Mouse (Mus musculus): ENCODE measurements around the gene Hmcn2.

Hmcn2 gene

DNA sequence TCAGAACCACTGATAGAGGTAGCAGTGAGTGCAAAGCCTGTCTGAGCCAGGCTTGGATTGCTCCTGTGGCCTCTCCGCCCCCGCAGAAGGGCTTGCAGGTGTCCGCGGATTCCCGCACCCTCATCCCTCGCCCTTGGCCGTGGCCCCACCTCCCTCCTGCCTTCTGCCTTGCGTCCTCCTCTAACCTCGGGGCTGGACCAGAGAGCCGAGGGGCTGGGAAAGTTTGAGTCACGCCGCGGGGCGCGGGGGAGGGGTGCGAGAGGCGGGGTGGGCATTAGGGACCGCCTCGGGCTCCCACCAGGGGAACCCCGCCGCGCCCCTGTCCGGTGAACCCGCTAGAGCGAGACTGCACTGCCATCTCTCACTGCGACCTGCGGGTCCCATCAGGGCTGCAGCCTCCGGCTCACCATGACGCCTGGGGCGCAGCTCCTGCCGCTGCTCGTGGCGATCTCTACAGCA, at the start of gene Hmcn2:
TSS of gene Hmcn2 (plus strand) at position 409 of the 459 bp plus-strand sequence.
- no peak for DNase-seq (ENCODE audit: low read depth, low spot score)

DNA sequence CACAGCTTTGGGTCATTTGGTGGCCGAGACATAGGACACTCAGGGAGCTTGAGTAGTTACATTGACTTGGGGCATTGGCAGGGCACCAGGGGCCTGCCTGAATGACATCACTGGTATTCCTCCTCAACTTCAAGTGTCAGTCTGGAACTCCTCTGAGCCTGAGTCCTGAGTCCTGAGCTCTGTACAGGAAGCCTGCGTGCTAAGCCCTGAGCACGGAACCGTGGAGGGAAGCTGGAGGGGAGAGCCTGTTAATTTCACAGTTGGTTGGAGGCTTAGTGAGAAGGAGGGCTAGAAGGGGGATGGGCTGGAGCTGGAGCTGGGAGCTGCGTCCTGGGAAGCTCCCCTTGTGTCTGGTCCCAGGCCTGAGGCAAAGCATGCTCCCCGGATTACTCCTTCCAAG, 46.8 kb upstream of the Hmcn2 start:
- DNase-seq (ENCODE audit: low read depth, low spot score): no peak

DNA sequence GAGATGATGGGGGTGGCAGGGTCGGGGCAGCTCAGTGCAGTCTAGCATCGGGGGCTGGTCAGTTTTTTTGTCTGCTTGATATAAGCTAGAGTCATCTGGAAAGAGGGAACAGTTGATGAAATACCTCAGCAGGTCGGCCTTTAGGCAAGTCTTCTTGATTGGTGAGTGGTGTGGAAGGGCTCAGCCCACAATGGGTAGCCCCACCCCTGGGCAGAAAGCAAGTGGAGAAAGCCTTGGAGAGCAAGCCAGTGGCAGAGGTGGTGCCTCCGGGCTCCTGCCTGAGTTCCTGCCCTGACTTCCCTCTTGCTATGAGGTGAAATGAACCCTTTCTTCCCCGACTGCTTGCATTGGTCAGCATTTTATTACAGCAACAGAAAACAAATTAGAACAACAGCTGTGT, 45.6 kb upstream of the Hmcn2 start:
- DNase-seq (ENCODE audit: low read depth, low spot score): no peak

DNA sequence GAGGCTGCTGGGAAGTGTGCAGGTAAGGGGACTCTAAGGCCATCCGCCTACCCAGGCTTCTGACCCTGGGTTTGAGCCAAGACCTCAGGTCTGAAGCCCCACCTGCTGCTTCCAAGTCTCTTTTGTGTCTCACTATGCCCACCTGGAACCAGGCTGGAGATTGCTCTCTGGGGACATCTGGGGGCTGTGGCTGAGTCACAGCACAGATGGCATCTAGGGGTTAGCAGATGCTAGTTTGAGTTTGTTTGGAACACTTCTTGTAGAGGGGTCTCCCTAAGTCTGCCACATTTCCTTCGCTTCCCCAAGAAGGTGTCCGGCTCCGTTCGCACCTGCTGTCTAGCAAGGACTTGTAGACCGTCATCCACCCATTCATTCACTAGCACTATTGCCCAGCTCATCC, 45.0 kb upstream of the Hmcn2 start:
- no peak for DNase-seq (ENCODE audit: low read depth, low spot score)

DNA sequence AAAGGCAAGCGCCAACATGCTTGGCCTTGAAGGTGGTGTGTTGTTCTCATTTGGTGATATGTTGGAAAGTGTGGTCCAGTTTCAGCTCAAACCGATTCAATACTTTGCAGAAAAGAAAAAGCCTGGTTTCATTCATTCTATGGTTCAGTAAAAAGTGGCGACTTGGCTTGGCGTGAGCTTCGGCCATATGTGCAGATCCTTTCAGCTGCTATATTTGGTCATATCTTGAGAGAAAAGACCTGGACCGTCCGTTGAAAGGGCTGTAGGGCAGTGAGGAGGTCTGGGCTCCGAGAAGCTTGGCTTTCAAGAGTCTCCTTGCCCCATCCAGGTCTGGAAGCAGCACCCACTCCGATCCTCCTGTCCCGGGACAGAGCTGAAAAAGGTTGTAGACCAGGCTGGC, 44.4 kb upstream of the Hmcn2 start:
- no peak for DNase-seq (ENCODE audit: low read depth, low spot score)

DNA sequence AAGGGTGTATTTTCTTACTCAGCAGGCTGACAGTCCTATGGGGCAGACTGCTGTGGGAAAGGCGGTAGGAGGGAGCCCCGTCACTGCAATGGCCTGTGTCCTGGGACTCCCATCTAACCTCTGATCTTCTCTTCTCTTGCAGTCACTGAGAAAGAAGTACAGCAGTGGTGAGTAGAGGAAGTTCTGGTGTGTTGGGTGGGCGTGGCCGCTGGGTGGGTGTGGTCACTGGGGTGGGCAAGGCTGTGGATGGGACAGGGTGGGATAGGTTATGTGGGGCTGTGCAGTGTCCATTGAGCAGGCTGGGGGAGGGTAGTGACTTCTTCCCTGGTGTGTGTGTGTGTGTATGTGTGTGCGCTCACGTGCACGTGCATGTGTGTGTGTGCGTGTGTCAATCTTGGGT, 43.7 kb upstream of the Hmcn2 start:
- DNase-seq (ENCODE audit: low read depth, low spot score): peak; percentile 56

DNA sequence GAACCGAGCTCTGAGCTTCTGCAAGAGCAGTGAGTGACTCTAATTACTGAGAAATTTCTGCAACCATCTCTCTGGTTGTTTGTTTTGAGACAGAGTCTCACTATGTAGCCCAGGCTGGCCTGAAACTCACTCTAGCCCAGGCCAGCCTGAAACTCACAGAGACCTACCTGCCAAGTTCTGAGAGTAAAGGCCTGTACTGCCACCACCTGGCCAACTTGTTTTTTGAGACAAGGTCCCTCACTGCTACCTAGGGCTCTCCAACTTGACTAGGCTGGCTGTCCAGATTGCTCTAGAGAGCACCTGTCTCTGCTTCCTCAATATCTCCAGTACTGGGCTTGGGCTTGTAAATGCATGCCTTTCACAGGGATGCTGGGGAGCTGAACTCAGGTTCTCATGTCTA, 43.1 kb upstream of the Hmcn2 start:
- DNase-seq (ENCODE audit: low read depth, low spot score): peak; percentile 58

DNA sequence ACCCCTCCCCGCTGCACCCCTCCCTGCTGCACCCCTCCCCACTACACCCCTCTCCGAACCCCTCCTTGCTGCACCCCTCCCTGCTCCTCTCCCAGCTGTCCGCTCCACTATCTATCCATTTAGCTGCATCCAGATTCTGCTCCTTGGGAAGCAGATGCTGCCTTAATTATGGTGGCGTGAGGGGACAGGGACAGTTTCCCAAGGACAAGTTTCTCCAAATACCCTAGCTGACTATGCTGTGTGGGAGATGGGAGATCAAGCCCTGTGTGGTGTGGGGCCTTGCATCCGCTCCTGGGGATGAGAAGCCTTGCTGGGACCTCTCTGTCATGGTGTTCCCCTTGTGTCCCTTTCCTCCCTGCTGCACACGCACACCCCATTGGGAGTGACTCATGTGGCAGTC, 39.2 kb upstream of the Hmcn2 start:
- no peak for DNase-seq (ENCODE audit: low read depth, low spot score)

DNA sequence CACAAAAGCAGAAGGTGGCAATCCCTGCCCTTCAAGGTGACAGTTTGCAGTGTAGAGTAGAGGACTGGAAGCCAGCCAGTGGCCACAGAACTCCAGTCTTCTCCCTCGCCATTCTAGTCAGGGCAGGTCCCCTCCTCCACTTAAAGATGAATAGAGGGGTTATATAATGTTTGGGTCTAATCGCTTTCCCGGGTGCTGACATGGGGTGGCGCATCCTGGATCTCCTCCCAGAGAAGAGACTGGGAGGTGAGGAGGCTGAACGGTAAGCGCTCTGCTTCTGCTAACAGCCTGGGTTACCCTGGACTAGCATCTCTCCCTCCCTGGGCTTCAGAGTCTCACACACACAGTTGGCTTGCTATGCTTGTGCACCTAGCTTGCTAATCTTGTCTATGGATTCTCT, 36.4 kb upstream of the Hmcn2 start:
- DNase-seq (ENCODE audit: low read depth, low spot score): no peak

DNA sequence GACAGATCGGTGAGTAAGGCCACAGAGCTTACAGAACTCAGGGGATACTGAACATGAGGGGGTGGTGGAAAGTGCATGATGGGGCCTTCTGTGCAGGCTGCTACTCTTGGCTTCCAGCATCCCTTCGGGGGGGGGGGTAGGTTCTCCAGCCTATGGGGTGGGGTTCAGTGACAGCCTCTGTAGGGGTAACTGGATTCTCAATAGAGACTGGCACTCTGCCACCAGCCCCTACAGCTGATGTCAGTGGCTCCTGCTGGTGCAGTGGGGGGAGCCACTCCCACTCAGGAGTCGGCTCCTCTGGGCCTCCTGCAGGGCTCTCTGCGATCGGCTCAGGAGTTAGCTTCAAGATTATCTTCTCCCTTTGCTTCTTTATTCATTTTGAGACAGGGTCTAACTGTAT, 35.7 kb upstream of the Hmcn2 start:
- no peak for DNase-seq (ENCODE audit: low read depth, low spot score)

DNA sequence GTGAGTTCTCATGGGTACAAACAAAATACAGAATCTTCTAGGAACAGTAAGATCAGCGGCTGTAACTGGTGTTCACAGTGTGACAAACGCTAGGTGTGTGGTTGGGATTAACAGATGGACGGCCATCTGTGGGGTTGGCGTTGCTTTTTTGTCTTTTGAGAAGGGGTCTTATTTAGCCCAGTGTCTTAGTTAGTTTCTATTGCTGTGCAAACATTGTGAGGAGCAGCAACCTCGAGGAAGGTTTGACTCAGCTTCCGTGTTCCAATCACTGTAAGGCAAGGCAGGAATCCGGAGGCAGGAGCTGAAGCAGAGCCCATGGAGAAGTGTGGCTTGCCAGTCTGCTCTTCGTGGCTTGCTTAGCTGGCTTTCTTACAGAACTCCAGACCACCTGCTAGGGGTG, 33.1 kb upstream of the Hmcn2 start:
- DNase-seq (ENCODE audit: low read depth, low spot score): no peak

DNA sequence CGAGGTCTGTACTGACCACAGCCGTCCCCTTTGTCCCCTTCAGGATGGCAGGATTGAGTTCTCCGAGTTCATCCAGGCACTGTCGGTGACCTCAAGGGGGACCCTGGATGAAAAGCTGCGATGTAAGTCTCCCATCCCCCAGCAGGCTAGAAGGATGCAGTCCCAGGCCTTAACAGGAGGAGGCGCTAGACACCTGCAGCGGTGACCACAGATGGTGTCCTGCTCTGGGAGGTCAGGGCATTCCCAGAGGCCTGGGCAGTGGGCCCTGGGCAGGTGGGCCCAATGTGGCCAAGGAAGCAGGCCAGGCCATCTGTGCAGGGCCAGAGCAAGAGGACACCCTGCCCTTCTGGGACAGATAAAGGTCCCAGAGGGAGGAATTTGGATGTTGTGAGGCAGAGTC, 31.9 kb upstream of the Hmcn2 start:
- peak; percentile 72 for DNase-seq (ENCODE audit: low read depth, low spot score)

DNA sequence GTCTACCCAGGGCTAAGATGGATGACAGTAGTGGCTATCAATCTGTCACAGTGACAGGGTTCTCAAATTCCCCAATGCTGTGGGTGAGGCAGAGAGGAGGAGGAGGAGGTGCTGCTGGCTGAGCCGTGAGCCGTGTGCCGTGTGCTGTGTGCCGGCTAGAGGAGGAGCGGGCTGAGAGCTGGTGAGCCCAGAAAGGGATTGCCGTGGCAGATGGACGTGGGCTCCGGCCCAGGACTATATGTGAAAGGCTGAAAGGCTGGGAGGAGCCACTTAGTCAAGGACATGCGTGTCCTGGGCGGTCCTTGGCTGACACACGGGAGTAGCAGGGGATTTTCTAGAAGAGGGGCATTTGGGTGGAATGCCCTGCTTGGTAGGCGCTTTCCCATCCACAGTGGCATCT, 31.3 kb upstream of the Hmcn2 start:
- no peak for DNase-seq (ENCODE audit: low read depth, low spot score)

DNA sequence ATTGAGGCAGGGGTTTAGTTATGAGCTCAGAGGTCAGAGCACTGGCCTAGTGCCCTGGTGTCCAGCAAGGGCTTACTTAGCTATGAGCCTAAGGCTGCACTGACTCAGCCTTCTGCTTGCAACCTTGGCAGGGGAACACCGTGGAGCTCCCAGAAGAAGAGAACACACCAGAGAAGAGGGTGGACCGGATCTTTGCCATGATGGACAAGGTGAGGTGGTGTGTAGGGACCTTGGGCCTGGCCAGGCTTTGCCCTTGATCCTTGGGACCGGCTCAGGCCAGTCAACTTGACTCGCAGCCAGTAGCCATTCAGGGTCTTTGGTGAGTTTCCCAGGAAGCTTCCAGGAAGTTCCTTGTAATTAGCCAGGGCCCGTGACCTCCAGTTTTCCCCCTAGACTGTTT, 29.7 kb upstream of the Hmcn2 start:
- DNase-seq (ENCODE audit: low read depth, low spot score): no peak

DNA sequence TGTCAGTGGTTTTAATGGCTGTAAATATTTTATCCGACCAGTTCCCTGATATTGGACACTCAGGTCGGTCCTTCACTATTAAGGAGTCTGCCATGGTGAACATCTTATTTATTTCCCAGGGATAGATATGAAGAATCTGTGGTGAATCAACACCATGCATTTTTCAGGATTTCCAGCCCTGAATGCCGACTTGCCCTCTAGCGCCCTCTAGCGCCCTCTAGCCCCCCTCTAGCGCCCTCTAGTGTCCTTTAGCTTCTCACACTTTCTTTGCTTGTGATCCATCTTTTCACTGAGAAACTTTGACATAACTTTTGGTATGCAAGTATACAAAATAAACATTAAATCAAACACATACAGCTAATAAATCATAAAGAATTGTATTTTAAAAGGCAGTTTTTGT, 22.8 kb upstream of the Hmcn2 start:
- peak; percentile 74 for DNase-seq (ENCODE audit: low read depth, low spot score)

DNA sequence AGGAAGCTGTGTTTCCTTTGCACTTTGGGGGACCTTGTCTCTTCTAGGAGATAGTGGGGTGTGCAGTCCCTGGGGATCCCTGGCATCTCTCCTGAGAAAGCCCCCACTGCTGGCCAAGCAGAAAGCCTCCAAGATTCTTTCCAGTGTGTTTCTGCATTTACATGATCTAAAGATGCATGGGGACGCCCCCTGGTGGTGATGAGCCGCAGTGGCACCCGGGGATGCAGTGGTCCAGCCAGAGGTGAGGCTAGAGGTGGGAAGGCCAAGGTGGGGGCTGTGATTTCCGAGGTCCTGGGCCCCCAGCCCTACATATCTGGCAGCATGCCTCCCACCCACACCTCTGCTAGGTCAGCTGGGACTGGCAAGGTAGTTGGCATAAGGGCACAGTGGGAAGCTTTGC, 19.2 kb upstream of the Hmcn2 start:
- DNase-seq (ENCODE audit: low read depth, low spot score): peak; percentile 82

DNA sequence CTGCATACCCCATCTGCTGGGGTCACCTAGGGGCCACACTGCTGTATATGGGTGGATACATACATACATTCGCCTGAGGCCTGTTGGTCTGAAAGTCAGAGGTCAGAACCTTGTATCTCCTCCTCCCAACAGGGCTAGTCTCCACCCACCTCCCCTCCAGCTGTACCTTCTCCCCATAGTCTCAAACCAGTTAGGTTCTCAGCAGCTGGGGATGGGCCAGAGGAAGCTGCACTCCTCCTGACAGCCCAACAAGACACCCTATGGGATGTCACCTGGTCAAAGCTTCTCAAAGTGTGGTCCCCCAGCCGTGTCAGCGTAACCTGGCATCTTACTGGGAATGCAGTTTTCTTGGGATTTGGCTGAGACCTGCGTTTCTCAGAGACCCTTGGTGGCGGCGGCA, 17.8 kb upstream of the Hmcn2 start:
- DNase-seq (ENCODE audit: low read depth, low spot score): peak; percentile 34

DNA sequence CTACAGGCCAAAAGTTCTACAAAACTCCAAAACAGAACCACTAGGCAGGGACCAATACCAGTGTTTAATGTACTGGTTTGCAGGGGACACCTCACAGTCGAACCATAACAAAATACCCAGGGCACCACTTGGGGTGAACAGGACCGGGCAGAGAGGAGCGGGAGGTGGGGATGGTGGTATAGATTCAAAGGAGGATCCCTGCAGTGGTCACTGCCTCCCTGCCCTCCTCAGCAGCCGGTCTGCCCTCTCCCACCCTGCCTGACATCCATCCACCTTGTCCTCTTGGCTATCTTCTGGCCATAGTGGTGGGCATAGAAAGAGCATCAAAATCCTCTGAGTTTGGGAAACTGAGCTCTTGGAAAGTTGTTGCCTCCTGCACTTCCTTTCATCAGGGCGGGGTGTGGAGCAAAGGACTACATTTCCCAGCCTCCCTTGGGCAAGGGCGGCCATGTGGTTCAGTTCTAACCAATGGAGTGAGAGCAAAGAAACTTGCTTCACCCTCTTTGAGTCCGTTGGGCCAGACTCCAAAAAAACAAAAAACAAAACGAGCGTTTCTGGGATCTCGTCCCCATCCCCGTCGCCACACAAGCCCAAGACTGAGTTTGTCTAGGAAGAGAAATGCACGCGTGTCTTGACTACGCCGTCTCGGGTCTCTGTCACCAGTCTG, 16.5 kb upstream of the Hmcn2 start:
- DNase-seq (ENCODE audit: low read depth, low spot score): peak; percentile 79

DNA sequence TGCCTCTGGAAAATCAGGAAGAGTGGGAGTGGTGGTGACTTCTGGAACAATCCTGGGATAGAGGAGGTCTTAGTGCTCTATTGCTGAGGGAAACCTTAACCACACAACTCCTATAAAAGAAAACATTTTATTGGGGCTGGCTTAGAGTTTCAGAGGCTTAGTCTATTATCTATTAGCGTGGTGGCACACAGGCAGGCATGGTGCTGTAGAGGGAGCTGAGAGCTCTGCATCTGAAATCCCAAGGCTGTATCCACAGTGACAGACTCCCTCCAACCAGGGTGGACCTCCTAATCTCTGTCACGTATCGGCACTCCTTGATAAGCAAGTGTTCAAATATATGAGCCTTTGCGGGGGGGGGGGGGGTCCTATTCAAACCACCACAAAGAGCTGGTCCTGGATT, 15.4 kb upstream of the Hmcn2 start:
- no peak for DNase-seq (ENCODE audit: low read depth, low spot score)

DNA sequence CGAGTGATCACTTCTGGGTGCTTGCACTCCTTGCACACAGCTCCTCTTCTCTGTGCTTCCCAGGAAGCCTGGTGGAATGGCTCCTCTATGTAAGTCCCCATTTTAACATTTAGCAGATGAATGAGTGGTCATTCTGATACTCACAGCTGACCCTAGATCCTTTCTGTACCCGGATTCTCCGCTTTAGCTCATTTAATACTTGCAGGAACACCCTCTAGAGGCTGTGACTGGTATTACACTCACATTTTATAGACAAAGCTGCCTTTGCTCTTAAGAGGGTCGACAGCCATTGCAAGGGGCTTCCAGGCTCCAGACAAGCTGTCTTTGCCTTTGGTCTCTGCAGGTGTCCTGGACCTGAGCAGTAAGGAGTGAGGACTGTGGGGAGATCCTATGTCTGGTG, 14.9 kb upstream of the Hmcn2 start:
- DNase-seq (ENCODE audit: low read depth, low spot score): peak; percentile 72

DNA sequence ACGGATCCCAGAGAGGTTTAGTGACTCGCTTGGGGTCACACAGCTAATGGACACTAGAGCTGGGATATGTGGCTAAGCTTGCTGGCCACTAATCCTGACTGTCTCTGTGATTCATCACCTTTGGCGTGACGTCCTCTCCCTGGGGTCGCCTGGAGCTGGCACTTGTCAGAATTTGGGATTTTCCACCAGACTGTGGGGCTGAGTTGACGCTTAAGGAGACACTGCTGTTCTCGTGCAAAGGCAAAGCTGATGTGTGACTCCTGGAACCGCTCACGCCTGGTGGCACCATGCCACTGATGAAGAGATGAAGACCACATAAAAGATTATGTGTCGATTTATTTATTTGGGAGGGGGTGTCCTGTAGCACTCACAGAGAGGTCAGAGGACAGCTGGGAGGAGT, 14.2 kb upstream of the Hmcn2 start:
- no peak for DNase-seq (ENCODE audit: low read depth, low spot score)

DNA sequence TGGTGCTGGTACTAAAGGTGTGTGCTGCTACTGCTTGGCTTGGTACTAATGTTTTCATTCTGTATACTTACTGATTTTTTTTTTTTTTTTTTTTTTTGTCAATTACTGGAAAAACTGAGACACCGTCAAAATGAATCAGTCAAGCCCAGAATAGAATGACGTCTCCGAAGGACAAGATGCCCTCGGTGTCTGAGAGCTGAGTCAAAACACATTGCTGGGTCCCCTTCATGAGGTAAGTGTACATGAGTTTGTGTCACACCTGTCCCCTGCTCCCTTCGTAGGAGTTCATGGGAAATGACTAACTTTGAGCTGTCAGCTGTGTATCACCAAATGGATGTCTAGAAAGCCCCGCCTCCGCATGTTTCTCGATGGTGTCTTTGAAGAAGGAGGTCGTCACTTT, 11.0 kb upstream of the Hmcn2 start:
- no peak for DNase-seq (ENCODE audit: low read depth, low spot score)

DNA sequence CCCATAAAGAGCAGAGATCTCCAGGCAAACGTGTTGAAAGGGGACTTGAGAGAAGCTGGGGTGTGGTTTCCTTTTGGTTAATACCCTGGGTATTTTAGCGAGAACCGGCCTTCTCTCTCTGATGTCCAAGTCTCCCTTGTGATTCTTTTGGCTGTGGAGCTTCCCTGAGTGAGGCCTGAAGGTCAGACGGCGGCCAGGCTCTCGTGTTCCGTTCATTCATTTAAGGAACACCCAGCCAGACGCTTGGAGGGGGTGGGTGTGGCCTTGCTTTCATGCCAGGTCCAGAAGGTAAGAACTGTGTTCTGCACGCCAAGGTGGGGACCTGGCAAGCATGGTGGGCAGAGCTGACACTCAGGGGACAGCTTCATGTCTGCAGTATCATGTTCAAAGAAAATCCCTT, 10.0 kb upstream of the Hmcn2 start:
- peak; percentile 74 for DNase-seq (ENCODE audit: low read depth, low spot score)
